Mouse (Mus musculus): Measurements from ENCODE around the gene Arfgef3. TPM values are rescaled to one million over a fixed set of nuclear protein-coding genes. Genes with fewer than 3 reads are reported as not detected.

The Arfgef3 gene
- polyA plus RNA-seq, 1 experiment from 2014 or later = 0.41 TPM

Other genes with a start within 250 kb of the Arfgef3 start
- gene Hebp2, start 197.9 kb downstream of the Arfgef3 start, polyA plus RNA-seq (2015; fragmentation: Nextera tagmentation; extraction: Ambion mirVana) = 13.5 and 16.2 TPM in 2 replicates
- gene Gm4922, start 42.8 kb upstream of the Arfgef3 start, polyA plus RNA-seq (2015; fragmentation: Nextera tagmentation; extraction: Ambion mirVana) = not detected in 2 replicates
- 97.1 and 106 TPM in 2 replicates for gene Perp, start 101.1 kb upstream of the Arfgef3 start, polyA plus RNA-seq (2015; fragmentation: Nextera tagmentation; extraction: Ambion mirVana)